Mouse (Mus musculus) retina, postnatal 7 days (tissue): ENCODE data around the gene Gm4969.

Experiments used
- DNase-seq: peaks from one replicate; pipeline ENCODE4 v3.0.0-alpha.2; 2012; ENCODE audit warnings: low read depth, low spot score

Gene Gm4969

DNA sequence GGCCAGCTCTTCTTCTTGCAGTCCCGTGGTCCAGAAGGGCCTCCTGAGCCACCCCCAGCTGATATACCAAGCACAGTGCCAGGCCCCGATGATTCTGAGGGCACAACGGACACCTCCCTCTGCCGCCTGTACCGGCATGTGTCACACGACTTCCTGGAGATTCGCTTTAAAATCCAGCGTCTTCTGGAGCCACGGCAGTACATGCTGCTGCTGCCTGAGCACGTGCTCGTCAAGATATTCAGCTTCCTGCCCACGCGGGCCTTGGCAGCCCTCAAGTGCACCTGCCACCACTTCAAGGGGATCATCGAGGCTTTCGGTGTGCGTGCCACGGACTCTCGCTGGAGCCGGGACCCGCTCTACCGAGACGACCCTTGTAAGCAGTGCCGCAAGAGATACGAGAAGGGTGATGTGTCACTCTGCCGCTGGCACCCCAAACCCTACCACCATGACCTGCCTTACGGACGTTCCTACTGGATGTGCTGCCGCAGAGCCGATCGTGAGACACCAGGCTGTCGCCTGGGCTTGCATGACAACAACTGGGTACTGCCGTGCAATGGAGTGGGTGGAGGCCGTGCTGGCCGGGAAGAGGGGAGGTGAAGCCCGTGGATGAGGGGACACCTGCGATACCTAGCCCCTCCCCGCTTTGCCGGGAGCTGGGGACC, 18.6 kb upstream of the Gm4969 start:
- DNase-seq = no peak

DNA sequence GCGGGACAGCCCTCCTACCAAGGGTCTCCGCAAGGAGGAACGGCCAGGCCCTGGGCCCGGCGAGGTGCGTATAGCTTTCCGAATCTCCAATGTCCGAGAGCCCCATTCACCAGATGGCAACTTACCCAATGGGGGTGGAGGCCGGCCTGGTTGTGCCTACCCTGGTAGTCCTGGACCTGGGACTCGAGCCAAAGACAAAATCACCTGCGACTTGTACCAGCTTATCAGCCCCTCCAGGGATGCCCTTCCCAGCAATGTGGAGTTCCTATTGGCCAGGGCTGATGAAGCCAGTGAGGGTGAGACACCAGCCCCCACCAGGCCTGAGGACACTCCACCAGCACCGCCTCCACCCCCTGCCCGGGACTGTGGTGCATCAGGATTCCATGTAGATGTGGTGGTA, 18.0 kb upstream of the Gm4969 start:
- DNase-seq = no peak

DNA sequence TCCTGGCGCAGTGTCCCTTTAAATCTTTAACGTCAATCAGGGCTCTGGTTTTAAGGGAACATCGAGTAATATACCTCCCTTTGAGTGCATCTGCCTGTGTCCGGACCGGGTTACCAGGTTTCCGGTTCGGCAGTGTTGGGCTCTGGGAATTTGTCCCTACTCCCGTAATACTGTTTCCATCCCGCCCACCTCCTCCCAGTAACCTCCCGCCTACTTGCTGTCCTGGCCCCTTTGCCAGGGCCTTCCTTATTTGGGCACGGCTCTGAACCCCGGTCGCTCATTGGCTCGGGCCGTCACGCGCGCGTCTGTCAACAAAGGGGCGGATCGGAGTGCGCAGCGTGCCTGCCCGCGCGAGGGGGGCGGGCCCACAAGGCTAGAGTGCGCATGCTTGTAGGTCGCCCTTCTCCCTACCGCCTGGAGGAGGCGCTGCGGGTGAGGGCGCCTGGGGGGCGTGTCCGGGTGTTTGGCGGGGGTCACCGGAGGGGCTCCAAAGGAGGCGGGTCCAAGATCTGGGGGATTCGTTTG, 13.2 kb upstream of the Gm4969 start:
- peak; percentile 96 for DNase-seq

DNA sequence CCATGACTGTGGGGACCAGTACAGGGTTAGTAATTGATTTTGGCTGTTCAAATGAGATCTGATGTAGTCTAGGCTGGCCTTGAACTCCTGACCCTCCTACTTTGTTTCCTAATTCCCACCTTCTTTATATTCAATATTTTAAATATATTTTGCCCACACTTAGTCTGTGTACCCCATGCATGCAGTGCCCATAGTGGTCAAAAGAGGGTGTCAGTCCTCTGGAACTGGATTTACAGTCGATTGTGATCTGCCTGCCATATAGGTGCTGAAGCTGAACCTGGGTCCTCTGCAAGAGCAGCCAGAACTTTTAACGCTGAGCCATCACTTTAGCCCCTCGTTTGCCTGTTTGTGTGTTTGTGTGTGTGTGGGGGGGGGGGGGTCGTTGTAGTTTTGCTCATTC, 12.5 kb upstream of the Gm4969 start:
- no peak for DNase-seq

DNA sequence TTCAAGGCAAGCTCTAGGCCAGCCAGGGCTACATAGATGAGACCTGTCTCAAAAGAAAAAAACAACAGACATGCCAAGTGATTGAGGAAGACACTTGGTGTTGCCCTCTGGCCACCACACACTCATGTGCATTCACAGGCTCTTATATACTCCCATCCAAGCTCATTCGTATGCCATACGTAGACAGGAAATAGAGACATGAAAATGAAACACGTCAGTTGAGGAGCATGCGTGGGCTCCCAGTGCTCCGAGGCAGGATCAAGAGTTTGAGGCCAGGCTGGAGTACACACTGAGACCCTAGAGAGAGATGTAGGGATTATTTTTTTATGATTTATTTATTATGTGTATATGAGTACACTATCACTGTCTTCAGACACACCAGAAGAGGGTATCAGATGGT, 11.2 kb upstream of the Gm4969 start:
- no peak for DNase-seq

DNA sequence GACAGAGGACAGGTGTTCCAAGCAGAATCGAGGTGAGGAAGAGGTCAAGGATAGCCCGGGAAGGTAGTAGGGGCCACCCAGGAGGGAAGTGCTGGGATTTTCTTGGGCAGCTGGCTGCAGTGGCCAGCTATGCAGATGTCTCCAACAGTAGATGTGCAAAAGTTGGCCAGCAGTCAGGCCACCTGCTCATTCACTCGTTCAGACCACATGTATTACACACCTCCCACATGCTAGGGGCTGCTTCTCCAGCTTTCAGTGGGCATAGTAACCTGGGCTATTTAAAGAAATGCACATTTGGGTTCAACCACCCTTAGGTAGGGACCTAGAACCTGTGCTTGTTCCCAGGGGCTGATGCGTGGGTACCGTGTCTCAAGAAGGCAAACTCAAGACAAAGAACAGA, 9.6 kb upstream of the Gm4969 start:
- DNase-seq = no peak

DNA sequence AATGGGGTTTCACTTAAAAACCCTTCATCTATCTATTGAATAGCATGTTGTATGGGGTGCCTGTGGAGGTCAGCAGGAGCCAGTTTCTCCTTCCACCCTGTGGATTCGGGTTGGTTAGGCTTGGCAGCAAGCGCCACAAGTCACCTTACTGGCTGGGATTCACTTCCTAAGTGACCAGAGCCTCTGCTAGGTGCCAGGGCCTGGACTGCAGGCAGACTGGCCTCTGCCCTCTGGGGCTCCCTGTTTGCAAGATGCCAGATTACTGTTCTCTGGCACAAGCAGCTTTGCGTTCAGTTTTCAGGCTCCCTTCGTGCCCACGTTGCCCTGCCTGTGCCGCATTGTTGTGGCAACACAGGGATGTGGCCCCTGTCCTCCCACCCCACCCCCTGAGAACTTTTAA, 6.5 kb upstream of the Gm4969 start:
- DNase-seq = no peak

DNA sequence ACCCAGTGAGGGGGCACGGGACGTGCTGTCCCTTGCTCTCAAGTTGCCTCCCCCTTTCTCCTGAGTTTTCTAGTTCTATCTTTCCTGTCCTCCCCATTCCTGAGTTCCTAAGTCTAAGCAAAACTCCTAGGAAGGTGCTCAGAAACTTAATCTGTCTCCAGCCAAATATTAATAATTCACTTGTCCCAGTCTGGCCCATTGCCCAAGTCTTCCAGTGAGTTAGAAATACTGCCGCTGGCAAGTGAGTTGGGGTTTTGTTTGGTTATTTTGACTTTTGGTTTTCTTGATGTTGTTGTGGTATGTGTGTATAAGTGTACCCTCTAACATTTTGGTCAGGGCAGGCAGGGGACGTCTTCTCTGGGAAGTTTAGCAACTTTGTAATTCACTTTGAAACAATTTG, 3.5 kb upstream of the Gm4969 start:
- DNase-seq = no peak

DNA sequence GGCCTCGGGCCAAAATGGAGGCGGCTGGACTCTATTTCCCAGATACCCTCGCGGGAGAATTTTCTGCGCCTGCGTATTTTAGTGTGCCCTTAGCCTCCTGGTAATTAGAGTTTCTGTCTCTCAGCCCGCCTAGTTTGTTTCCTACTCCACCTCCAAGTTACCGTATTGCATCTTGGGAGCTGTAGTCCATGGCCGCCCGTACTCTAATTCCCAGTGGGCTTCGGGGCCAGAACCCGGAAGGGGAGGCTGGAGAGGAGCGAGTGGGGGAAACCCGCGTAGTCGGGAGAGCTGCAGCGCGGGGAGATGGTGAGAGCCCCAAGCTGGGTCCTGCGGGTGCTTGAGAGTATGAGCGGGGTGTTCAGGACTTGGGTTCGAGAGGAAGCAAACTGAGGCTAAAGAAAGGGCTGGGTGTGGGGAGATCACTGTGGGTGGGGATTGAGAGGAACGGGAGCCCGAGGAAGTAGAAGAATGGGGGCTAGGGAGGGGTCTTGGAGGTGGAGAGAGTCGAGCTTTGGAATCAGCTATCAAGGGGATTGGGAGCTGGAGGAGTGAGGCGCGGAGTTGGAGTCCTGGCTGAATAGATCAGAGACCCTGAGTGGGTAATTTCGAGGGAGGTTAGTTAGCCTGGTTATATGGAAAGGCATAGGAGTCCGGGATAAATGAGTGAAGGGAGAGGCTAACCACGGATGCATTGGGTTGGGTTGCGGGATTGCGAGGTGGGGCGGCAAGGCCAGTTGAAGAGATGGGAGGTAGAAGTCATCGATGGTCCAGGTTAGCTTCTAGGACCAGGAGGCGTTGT, 1.7 kb upstream of the Gm4969 start, which contains the start of gene Fbxo46:
Gene Fbxo46 (plus strand): TSS at position 229 of the 799 bp plus-strand sequence.
- peak; percentile 96 for DNase-seq

DNA sequence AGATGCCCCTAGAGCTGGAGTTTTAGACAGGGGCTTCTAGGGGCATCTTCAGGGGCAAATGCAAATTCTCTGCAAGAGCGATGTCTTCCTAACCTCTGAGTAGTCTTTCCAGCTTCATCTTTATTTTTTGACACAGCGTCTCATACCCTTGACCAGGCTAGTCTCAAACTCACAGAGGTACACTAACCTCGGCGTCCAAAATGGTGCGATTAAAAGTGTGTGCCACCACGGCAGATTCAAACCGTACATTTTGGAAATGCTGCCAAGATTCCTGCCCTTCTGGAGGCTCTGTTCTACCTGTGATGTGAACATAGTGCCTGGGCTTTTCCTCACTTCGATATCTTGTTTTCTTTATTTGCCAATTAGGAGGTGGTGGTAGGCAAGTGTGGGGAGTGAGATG, 915 bp upstream of the Gm4969 start:
- DNase-seq = no peak

DNA sequence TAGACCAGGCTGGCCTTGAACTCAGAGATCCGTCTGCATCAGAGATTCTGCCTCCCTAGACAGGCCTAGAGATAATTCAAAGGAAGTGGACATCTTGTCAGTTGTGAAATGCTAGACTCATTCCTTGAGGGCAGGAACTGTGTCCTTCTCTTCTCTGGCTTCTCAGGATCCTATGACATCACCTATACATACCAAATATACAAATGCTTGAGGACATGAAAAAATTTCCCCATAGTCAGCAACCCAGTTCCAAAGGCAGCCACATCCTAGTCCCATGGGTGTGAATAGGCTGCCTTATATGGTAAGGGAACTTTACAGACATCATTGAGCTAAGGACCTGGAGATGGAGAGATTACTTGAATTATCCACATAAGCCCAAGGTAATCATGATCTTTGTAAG, 8.6 kb downstream of the Gm4969 start:
- DNase-seq = no peak

DNA sequence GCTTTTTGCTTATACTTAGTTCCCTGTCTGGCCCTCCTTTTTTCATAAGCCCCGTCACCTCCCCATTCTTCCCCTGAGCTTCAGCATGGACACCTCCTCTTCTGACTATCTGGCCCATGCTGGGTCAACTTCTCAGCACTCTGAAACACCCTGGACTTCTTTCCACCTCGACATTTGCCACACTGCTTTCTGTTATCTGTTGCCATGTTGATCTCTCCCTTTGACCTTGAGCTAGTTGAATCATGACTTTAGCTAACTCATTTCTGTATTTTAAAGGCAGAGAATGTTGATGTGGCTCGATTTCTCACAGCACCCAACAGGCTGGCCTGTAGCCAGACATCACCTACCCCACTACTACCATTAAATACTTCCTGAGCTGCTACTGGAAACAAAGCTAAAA, 10.7 kb downstream of the Gm4969 start:
- DNase-seq = no peak

DNA sequence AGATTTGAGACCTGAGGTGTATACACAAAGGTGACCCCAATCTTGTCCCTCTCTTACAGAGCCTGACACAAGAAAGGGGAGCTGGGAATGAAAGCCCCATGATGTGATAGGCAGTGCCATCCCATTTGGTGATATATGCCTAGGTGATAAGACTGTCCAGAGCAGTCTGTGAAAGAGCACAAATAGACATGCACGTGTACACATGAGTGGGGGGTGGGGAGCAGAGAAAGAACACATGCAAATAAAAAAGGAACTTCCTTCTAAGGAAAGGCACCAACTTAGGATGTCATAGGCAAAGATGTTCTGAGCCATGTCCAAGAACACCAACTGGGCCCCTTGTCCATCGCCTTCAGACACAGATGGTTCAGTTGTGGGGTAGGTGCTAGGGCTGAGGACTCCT, 13.7 kb downstream of the Gm4969 start:
- no peak for DNase-seq

DNA sequence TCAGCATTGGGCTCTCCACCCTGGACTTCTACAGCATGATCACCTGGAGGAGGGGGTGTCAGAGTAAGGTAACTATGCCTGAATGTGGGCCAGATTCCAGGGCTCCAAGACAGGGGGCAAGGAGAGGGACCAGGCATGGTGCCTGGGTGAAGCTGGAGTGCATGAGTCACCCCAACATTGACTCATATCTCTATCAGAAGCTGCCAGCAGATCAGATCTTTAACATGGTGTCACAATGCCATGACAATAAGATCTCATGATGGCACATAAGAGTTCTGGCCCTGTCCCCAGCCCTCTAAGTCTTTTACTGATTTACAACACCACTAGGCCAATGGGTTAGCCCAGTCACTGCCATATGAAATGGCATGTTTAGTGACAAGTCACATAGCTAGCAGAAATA, 14.4 kb downstream of the Gm4969 start:
- DNase-seq = no peak

DNA sequence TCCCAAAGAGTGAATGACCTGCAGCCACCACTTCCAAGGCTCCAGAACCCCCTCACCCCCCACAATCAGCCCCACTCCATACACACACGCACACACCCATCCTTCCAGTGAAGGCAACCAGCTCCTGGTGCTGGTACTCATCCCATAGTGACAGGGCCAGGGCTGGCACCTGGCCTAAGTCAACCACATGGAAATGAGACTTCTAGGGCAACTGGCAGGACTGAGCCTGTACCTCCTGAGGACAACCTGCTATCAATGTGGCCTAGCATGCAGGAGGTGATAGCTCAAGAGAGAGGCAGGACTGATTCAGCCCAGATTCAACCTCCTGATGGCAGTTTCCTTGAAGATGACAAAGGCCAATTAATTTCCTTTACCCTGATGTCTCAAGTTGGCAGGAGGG, 17.9 kb downstream of the Gm4969 start:
- no peak for DNase-seq

DNA sequence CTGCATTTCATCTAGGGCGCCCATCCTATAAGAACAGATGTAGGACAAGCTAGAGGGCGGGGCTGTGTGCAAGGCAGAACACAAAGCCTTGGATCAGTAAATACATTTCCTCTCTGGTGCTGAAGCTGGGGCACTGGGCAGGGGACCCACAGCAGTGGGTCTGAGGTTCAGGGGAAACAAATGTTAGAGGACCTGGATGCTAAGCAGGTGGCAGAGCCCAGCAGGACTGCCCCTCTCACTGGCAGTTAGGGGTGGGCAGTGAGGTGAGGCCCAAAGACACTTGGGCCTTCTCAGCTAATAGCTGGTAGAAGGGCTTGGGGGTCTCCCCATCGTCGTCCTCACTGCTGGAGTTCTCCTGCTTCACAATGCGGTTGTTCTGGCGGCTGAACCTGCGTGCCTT, 19.4 kb downstream of the Gm4969 start:
- DNase-seq = no peak

DNA sequence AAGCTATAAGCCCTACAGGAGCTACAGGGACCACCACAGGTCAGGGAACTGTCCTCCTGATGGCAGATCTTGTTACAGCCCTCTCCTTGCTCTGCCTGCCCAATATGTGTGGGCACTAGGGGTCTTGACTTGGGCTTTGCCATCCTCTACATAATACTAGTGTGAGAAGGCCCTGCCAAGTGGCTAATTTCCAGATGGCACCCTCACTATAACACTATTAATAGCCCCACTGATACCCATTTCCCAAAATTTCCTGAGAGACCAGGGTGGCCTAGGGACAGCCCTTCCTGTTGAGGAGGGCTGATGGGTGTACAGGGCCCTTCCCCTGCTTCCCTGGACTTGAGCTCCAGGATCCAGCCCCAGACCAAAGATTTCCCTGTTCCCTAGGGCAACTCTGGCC, 20.3 kb downstream of the Gm4969 start:
- no peak for DNase-seq

DNA sequence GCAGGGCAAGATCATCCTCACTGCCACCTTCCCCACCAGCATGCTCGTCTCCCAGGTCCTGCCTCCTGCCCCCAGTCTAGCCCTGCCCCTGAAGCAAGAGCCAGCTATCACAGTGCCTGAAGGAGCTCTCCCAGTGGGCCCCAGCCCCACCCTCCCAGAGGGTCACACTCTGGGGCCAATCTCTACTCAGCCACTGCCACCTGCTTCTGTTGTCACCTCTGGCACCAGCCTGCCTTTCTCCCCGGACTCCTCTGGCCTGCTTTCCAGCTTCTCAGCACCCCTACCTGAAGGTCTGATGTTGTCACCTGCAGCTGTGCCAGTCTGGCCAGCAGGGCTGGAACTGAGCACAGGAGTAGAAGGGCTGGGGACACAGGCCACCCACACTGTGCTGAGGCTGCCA, 21.0 kb downstream of the Gm4969 start:
- no peak for DNase-seq

DNA sequence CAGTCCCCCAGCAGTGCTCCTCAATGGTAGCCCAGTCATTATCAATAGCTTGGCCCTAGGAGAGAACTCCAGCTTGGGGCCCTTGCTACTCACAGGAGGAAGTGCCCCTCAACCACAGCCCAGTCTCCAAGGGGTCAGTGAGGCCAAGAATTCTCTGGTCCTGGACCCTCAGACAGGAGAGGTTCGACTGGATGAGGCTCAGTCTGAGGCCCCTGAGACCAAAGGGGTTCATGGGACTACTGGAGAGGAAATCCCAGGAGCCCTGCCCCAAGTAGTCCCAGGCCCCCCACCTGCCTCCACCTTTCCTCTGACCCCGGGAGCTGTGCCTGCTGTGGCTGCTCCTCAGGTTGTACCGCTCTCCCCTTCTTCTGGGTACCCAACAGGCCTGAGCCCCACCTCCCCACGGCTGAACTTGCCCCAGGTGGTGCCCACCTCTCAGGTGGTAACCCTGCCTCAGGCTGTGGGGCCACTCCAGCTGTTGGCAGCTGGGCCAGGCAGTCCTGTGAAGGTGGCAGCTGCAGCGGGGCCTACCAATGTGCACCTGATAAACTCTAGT, 21.7 kb downstream of the Gm4969 start:
- no peak for DNase-seq

DNA sequence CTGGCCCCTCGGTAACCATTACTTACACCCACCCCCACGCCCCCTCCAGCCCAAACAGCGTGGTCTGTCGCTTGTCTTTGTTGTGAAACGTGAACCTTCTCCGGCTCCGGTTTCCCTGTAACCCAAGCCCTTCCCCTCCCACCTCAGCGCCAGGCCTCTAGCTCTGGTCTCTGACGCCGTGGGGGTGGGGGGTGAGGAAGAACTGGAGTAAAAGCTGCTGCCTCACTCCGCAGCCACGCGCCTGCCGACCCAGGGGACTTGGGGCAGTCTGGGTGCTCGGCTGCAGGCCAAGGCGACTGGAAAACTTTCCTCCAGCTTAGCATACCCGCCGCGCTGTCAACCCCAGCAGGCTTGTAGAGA, 22.4 kb downstream of the Gm4969 start:
- no peak for DNase-seq

DNA sequence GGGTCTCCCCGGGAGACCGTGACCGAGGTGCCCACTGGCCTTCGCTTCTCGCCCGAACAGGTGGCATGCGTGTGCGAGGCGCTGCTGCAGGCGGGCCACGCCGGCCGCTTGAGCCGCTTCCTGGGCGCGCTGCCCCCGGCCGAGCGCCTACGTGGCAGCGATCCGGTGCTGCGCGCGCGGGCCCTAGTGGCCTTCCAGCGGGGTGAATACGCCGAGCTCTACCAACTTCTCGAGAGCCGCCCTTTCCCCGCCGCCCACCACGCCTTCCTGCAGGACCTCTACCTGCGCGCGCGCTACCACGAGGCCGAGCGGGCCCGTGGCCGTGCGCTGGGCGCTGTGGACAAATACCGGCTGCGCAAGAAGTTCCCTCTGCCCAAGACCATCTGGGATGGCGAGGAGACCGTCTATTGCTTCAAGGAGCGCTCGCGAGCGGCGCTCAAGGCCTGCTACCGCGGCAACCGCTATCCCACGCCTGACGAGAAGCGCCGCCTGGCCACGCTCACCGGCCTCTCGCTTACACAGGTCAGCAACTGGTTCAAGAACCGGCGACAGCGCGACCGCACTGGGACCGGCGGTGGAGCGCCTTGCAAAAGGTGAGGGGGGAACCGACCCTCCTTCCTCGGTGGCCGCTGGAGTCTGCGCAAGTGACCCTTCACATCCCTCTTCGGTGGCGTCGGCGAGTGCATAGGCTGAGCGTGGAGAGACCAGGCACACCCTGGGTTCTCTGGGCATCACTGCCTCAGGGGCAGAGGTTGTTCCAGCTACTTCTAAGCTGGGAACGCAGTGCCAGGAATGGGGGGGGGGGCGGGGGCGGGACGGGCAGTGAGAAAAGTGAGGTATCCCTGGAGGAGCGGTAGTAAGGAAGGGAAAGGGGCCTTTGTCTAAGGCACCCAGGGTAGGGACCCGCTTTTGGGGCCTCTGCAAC, 23.1 kb downstream of the Gm4969 start:
- no peak for DNase-seq

DNA sequence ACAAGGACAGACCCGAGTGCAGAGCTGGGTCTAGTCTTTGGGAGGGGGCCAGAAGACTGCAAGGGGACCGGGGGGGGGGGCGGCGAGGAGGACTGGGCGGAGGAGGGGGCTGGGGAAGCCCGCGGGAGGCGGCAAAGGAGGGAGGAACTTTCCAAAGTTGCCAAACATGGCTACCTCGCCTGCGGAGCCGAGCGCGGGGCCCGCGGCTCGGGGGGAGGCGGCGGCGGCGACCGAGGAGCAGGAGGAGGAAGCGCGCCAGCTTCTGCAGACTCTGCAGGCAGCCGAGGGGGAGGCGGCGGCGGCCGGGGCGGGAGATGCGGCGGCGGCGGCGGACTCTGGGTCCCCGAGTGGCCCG, 23.7 kb downstream of the Gm4969 start, which contains the start of gene Six5:
Gene Six5 (plus strand): TSS at position 124 of the 355 bp plus-strand sequence.
- DNase-seq = no peak
